Mouse (Mus musculus) cerebellum, adult 9-11 months (tissue): Measurements from ENCODE around the gene Gm21060.
"Not testable (repeated sequence)": the region's sequence is repeated elsewhere in the genome, so short reads cannot be mapped to it uniquely, and the experiment has no call there.

Experiments
- DNase-seq: peaks from one replicate; pipeline ENCODE4 v3.0.0; 2022

Gm21060 gene

DNA sequence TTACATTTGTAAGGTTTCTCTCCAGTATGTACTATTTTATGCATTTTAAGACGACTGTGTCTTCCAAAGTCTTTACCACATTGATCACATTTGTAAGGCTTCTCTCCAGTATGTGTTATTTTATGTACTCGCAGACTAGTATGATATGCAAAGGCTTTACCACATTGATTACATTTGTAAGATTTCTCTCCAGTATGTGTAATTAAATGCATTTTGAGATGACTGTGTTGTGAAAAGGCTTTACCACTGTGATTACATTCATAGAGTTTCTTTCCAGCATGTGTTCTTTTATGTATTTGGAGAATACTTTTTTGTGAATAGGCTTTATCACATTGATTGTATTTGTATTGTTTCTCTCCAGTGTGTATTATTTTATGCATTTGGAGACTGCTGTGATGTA, at the start of gene Gm21060:
Gm21060 (minus strand) TSS at position 101 of the 400 bp plus-strand sequence.
- no peak for DNase-seq

DNA sequence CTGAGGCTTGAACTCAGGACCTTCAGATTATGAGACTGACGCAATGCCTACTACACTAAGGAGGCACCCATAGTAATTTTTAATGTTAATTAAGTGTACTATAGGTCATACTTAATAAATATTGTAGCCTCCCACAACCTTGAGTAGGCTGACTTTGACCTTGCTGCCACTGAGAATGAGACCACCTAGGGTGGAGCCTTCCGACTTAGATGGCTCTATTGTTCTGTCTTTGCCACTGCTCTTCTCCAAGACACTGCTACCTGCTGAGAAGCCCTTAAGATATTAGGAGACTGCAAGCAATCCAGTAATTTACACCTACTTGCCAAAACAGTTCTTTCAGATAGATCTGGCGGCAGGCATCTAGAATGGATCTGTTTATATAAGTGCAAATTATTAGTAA, 24.0 kb upstream of the Gm21060 start:
- DNase-seq: not testable (repeated sequence)

DNA sequence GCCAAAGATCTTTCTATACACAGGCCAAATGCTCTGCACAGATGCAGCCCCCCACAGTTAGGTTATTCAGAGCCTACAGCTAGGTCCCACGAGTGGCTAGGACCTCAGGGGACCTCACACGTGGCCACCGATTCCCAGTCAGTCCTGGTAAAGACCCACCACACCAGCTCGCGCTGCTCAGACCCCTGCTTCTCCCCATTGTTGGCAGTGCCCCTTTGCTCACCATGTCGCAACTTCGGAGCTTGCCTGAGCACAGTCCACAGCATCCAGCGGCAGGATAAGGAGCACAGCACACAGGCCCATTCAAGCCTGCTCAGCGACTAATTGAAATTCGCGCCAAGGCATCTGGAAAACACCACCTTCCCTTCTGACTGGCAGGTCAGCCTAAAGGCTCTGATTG, 16.3 kb upstream of the Gm21060 start:
- not testable (repeated sequence) for DNase-seq

DNA sequence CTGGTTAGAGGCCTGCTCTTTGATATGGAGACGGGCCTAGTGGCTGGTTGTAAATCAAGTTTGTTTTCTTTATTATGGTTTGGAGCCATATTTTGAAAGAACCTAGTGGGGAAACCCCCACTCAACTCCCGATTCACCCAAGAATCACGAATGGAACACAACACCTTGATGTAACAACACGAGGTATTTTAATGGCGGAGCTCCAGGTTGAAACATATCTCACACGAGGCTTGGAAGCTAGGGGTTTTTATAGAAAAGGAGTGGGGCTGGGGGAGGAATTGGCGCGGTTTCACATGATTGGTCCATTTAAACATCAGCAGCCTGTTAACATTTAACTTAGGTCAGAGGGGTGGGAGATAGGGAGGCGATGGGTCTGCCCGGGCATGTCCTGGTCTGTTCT, 15.5 kb upstream of the Gm21060 start:
- not testable (repeated sequence) for DNase-seq

DNA sequence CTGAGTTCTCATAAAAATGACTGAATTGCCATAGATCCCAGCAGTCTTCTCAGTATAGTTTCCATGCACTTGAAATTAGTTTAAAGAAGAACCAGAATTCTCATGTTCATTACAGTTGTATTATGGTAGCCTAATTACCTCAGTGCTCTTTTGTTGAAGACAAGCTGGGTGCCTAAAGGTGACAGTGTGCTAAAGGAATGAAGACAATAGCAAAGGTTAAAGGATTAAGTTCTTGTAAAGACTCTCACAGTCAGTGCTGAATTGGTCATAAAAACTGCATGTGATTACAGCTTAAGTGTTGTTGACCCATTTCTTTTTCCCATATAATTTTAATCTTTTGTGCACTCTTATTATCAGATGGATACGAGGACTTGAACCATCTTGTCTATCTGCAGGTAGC, 11.2 kb upstream of the Gm21060 start:
- not testable (repeated sequence) for DNase-seq

DNA sequence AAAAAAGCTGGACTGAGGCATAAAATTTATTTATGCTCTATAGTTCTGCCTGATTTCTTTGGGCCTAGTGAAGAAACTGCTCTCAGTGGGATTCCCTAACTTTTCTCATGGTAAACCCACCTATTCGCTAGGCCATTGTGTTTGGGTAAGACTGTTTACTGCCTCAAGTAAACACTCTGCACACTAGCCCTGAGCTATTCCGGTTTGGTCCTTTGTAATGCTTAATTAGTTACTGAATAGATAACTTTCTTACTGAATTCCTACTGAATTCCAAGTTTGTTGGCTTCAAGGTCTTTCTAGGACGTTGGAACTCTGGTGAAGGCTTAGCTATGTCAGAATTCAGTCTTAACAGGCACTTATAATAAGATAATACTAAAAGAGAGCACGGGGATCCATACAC, 11.8 kb downstream of the Gm21060 start:
- not testable (repeated sequence) for DNase-seq

DNA sequence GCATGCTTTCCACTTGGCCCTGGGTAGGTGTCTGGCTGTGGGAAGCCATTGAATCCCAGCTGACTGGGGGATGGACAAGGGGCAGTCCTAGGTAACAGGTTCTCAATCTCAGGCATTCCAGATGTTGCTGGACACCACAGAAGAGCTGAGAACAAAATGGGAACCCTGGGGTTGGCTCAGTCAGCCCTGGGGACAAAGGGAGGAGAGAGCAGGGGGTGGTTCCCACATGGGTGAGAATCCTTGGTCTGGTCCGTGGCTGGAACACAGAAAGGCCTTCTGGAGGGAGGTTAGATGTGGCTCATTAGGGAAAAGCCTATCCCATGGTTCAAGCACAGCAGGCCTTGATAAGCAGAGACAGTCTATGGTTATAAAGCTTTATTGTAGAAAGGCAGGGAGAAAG, 13.3 kb downstream of the Gm21060 start:
- no peak for DNase-seq

DNA sequence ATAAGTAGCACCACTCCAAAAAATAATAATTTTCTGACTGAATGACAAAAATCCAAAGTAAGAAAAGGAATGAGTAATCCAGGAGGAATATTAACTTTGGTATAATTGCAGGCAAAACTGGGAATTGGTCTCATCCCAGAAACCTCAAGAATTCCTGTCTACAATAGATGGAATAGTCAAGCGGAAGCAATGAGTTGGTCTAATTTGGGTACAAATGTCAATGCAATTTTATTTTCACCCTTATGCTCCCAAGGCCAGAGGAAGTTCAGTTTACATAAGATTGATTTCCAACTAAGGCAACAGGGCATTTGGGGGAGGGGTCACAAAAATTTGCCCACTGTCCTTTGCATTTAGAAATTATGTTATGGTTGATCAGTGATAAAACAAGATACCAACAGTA, 21.4 kb downstream of the Gm21060 start:
- DNase-seq: no peak

DNA sequence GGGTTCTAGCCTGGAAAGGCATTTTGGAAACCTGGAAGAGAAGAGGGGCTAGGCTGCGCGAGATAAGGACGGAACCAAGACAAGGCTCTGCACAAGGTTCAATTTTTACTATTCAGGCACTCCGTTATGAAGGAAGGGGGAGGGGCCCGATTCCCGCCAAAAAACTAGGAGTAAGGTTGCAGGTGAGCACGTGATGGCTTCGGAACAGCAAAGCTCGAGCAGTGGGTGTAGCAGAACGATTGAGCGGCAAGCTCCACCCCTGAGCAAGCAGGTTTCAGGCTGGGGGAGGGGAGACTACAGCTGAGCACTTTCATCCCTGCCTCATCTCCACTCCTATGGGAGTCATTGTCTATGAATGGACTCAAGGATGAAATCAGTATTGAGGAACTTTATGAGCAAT, 27.7 kb downstream of the Gm21060 start:
- not testable (repeated sequence) for DNase-seq

DNA sequence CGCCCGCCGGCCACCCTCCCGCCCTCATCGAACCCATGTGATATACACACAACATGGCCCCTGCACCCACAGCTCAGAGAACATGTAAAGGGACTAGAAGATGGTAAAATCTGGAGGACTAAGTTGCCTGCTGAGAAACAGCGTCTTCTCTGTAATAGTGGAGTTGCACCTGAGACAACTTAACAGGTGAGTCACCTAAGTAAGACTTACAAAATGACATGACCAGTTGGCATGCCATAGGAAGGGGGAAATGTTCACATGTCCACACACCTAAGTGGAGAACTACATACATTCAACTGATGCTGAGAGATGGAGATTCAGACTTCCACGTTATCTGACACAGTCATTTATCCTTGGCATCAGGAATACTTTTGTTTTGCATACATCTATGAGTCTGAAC, 29.7 kb downstream of the Gm21060 start:
- DNase-seq: no peak

DNA sequence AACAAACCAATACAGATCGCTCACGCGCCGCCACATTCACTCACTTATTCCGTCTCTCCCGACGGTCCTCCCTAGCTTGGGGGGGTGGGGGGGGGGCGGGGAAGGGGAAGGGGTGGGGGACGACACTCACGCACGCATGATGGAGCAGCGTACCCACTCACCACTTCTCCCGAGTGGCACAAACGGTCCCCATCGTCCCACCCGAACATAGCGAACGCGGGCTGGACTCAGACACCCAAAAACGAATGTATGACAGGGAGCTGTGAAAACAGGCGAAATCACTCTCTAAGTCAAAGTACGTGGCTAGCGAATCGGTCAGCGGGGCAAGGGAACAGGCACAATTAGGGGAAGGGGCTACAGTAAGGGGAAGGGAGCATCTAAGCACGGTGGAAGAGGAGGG, 30.2 kb downstream of the Gm21060 start:
- DNase-seq: no peak

DNA sequence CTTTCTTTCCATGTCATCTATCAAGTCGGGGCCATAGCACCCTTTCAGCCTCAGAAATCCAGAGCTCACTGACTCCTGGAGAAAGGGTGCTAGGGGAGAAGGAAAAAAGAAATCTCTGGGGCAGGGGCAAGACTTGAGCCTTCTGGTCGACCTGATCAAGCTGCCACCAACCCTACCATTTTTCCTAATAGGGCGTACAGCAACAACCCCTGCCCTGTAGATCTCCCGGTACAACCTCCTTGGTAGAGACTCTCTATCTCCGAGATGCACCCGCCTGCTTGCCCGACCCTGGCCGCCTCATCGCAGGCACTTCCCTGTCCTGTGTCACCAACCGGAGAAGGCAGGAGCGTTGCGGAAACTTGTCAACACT, 30.6 kb downstream of the Gm21060 start:
- peak; percentile 31 for DNase-seq

DNA sequence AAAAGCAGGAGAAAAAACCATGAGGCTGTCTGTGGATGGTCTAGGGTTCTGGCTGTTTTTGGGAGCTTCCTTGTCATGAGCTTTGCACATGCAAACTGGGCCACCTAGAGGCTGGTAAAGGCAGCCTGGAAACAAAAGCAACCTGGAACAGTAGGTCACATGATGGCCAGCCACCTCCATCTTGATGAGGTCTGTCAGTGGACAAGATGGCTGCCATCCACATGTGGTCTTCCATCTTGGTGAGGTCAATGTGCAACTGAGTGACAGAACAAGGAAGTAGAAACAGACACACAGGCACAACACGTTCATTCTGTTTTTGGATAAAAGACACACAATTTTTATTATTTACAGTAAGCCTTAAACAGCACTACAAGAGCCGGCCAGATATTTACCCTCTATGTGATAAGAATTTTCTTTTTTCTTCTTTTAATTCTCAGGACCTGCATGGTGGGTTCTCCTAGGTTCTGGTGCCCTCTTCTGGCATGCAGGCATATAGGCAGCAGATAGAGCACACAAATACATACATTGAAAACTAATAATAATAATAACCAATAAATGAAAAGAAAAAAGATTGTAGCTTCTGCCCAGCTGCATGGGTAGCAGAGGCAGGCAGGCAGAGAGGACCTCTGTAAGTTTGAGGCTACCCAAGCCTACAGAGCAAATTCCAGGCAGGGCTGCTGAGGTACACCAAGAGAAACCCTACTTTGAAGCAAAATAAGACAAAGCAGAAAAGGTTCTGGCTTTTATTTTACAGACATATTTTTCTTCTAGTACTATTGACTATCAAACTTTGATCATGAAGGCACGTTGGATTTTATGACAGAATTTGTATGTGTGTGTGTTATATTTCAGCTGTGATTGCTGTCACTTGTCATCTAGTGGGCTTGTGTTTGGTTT, 31.3 kb downstream of the Gm21060 start:
- DNase-seq: peak; percentile 50

DNA sequence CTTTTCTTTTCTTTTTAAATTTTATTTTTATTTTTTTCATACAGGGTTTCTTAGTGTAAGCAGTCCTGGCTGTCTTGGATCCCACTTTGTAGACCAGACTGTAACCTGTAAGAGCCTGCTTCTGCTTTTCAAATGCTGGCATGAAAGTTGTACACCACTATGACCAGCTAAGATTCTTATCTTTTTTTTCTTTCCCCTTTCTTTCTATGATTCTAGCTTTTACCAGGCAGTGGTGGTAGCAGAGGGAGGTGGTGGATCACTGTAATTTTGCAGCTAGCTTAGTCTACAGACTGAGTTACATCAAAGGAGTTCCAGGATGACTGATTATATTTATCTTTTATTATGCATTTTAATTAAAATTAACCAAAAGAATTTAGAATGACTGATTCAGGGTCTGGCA, 31.9 kb downstream of the Gm21060 start:
- no peak for DNase-seq

DNA sequence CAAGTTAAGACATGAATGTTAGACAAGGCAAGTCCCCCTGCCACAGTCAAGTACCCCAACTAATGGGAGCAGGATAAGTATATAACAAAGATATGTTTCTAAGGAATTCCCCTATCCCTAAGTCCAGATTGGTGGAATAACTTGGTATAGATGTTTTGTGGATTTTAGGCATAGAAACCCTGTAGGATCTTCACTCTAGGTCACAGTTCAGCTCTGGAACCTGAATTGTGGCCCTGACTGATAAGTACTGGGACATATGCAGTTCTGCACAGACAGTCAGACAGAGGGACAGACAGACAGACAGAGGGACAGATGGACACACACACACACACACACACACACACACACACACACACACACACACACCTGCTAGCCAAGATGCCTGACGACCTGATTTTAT, 32.6 kb downstream of the Gm21060 start:
- DNase-seq: no peak

DNA sequence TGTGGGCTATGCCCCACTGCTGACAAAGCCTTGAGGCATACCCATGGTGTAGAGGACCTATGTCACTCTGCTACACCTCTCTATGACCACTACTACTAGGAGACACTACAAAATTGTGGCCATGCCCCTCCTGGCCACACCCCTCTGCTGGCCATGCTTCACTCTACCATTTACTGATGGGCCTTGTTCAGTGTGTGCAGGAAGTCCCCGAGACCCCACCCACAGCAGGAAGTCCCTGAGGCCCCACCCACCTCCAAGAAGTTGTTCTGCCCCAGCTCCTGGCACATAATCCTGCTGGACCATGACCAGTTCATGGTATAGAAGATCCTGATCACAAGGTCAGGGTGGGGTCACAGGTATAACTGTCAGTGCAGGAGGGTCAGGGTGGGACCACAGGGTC, 35.6 kb downstream of the Gm21060 start:
- DNase-seq: no peak

DNA sequence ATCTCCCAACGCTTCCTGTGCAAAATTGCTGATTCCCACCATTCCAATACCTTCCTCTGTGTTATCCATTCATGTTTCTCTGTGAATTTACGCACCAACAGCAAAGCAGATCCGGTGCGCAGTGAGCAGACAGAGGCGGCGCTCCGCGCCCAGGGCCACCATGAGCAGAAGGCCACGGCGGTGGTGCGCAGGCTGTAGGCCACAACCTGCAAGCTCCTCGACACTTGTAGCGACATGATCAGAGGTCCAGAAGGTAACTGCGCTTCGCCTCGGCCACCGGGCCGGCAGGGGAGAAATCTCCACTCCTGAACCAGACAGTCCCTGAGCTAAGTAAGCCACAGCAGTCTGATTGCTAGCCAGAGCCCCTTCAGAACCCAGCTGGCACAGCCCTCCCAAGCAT, 39.1 kb downstream of the Gm21060 start:
- no peak for DNase-seq

DNA sequence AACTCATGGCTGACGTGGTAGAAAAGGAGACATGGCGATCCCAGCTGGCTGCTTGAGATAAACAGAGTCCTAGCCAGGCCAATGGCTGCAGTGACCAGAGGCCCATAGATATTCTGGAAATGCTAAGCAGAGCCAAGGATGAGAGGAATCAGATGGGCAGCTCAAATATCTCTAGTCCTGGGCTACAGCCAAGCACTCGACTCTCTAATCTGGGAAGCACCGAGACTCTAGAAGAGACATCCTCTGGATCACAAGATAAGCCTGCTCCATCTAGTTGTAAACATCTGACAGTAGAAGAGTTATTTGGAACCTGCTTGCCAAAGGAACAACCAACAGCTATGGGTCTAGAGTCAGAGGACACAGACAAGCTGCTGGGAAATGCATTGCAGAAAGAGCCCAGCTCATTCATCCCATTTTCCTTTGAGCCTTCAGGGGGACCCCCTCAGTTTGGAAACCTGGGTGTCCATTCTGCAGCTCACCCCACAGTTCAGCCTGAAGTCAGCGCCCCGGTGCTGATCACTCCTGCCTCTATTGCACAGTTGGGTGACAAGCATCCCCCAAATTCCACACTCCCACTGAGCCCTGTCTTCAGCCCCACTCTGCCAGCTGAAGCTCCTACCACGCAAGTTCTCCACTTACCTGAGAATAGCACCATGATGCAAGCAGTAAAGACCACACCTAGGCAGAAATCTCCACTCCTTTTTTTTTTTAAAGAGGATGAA, 40.5 kb downstream of the Gm21060 start:
- no peak for DNase-seq

DNA sequence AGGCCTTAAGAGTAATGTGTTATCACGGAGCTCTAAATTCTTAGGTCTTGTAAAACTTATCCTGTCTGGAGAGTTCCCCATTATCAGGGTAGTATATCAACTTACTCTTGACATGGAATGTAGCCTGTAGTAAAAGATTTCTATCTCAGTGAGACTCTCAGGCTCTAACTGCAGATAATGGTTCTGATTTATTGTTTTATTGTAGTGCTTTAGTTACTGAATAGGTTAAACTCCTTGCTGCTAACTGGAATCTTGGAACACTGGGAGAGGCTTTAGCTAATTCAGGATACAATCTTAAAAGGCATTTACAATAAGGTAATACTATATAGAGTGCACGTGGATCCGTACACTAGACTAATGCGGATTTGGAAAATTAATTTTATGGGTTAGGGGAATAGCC, 49.5 kb downstream of the Gm21060 start:
- not testable (repeated sequence) for DNase-seq
